Mouse (Mus musculus): Measurements from ENCODE around the gene Celsr1.

The Celsr1 gene

DNA sequence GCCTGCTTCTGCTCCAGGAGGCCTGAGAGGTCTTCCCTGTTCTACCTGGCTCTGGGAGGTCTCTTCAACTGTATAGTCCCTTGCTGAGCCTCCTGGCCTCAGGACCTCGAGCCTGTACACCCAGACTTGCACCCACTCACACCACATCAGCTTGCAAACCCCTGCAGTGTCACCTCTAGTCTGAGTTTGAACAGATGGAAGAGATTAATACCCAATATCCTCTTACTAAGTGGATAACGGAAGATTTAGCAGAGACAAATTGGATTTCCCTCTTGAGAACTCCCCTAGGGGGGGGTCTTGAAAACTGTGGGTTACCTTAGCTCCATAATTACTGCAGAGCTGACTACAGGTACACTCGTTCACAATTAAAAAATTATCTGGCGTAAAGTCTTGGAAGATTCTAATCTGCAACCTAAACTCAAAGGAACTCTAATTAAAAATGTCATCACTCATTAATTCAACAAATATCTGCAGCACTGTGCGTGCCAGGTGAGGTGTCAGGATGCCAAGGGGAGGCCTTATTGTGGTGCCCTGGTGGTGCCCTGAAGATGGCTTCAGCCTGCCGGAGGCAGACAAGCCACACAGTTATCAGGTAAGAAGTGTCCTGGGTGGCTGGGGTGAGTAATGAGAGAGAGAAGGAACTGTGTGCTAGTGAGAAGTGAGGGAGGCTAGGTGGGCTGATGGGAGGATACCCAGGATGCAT lies 38.5 kb downstream of the Celsr1 start:
- DNase-seq (ENCODE audit: low spot score), result no peak

DNA sequence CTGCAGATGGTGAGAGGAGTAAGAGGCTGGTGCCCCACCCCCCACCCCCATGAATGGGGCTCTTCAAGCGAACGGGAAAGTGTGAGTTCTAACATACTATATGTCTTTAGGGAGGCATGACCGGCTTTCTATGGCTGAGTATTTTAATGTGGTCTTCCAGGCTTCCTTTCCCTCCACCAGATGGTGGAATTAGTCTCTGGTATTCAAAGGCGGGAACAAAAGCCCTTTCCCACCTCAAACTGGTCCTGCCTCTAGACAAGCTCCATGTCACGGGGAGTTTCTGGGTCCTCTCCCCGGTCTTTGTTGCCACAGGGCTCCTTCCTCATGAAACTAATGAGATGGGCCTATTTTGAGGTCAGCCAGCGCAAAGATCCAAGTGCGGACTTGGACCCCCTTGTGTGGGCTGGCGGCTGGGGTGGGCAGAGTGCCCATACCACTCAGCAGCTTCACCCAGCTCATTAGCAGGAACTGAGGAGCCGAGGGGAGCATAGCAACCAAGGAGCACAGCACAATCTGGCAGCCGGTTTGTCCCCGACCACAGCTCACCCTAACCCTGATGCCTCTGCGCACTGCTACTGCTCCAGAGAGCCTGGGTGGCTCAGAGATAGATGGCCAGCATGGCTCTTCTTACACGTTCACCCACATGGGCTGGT lies 39.5 kb downstream of the Celsr1 start:
- peak; percentile 45 for DNase-seq (ENCODE audit: low spot score)

DNA sequence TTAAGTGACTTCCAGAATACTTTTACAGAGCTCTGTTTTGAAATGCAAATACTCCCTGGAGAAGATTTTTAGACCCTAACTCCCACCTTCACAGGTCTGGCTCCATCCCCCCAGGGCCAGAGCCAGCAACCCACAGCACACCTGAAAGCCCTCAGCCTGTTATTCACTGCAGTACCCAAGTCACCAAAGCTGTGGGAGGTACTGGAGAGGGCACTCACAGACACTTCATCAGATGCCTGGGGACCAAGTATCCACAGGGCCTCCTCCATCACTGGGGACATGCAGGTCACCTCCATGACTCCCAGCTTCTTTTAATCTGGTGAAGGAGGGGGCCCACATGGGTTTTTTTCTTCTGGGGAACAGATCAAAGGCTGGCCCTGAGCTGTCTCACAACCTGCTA lies 40.2 kb downstream of the Celsr1 start:
- no peak for DNase-seq (ENCODE audit: low spot score)

DNA sequence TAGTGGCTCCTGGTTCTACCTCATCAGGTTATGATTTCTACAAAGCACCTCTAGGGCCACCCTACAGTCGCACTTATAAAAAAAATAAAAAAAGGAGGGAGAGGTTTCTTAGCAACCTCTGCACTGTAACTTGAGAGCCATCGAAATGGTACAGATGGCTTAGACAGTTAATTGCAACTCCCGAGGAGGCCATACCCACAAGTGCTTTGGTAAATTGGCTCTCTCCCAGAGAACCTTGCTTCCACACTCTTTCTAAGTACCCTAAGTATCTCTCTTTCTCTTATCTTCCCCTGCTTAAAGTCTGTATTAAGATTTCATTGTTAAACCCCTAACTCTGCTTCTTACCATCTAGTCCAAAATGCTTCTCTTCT lies 41.5 kb downstream of the Celsr1 start:
- DNase-seq (ENCODE audit: low spot score), result no peak

DNA sequence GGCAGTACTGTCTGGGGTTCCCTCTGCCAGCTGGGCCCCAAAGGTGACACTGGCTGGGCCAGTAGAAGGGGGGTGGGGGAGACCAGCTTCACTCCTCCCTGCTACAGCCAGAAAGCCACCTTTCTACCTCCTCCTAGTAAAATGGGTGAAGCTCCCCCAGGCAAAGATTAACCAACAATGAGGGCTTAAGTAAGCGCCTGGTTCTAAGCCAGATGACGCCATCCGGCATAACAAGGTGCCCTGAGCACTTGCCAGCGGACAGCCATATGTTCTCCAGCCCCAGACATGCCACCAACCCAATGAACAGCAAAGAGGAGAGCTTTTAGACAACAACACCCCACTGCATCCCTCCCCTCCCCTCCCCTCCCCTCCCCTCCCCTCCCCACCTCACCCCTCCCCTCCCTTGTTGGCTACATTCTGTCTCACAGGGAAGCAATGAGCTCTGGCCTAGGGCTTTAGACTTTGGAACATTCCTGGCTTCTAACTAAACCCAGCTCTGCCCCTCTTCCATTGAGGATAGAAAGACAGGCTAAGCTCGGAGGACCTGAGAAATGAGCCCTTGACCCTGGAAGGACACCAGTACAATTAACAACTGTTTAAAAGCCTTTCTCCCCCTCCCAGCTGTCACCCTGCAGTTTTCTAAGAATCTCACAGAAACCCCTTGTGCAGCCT lies 42.0 kb downstream of the Celsr1 start:
- peak; percentile 47 for DNase-seq (ENCODE audit: low spot score)

DNA sequence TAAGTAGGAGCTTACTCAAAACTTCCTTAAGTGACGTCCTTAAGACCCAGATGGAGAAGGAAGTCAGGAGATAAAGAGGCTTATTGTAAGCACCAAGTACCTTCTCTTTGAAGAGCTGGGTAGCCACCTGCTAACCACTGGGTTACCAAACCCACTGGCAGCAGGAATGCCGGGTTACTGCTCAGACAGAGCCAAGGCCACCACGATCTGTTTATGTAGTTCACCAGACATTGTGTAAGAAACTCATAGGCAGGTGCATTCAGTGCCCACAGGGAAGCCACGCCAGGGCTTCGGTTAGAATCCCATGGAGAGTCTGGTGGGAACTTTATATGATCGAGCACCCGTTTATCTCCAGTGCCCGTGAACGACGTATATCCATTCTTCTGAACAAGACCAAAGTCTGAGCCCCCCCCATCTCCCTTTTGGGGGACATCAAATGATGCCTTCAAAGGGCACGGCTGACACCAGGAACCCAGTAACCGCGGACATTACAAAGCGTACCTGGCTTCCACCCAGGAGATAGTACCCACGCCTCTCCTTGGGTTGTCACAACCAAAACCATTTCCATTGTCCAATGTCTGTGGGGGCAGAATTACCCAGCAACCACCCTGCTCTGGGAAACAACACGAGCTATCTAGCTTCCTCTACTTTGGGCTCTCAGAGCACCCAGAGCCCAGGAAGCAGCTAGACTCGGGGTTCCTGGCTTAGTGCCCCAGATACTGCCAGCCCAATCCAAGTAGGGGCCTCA lies 42.7 kb downstream of the Celsr1 start:
- DNase-seq (ENCODE audit: low spot score), result no peak

DNA sequence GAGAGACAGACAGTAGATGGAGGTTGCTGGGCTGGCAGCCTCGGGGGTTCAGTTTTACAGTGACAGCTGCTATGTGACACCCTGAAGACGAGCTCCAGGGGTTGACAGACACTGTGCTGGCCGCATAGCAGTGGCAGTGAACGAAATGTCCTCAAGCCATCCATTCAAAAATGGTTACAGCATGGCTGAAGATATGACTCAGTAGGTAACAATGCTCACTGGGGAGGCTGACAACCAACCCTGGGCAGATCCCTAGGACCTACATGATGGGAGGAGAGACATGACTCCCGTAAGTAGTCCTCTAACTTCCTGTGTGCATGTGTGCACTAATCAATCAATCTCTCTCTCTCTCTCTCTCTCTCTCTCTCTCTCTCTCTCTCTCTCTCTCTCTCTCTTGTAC lies 45.7 kb downstream of the Celsr1 start:
- DNase-seq (ENCODE audit: low spot score), result no peak

DNA sequence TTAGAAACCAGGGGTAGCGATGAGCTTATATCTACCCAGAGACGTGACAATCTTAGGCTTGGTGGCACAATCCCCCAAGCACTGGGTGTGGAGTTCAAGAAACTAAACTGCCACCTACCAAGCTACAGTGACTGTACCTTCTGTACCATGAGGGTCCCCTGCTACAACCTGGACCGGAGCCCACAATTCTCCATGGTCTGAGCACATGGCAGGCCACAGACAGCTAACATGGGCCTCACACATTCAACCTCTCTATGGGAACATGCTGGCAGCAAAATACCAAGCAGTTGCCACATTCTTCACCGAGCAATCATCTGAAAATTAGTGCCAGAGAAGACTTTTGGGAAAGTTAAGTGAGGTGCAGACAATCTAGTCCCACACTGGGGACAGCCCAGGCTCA lies 47.4 kb downstream of the Celsr1 start:
- DNase-seq (ENCODE audit: low spot score), result no peak

DNA sequence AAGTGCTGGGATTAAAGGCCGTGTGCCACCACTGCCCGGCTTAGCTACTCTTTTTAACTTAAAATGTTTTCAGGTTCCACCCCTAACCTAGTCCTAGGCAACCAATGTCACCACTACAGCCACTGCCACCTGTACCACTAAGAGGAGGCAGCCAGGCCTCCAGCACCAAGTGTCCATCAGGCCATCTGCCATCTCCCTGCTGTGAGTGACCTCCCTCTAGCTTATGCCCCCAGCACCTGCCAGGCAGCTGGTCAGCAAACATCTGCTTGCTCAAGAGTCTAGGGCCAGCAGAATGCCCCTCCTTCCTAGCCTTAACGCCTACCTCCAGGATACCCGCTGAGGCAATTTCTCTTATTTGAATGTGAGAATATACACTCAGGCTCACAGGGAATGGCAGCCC lies 48.0 kb downstream of the Celsr1 start:
- no peak for DNase-seq (ENCODE audit: low spot score)

DNA sequence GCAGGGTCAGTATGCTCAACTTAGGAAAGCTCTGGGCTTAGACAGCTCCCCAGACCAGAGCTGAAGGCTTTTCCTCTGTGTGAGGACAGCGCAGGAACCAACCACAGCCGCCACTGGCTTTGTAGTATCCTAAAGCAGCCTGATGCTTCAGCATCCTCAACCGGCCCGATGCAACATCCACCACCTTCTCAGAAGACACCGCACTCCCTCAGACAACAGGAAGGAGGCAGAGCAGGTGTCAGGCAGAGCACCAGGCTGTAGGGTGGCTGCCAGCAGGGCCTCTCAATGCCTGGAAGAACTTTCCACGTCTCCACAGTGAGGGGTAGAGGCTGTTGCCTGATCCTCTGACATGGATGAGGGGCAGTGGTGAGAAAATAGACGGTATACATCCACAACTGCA lies 50.4 kb downstream of the Celsr1 start:
- DNase-seq (ENCODE audit: low spot score), result no peak

DNA sequence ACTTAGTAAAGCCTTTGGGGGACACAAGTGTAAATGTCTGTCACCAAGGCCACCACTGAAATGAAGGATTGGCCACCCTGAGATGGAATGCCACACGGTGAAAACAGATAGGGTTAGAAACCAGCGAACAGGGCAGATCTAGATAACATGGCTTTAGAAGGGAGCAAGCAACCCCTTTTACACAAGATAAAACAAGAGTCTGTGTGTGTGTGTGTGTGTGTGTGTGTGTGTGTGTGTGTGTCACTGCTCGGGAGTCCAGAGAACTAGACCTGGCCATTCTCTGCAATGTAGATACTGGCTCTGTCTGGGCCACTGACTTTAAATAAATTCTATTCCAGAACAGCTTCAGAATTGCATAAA lies 51.2 kb downstream of the Celsr1 start:
- DNase-seq (ENCODE audit: low spot score), result no peak

DNA sequence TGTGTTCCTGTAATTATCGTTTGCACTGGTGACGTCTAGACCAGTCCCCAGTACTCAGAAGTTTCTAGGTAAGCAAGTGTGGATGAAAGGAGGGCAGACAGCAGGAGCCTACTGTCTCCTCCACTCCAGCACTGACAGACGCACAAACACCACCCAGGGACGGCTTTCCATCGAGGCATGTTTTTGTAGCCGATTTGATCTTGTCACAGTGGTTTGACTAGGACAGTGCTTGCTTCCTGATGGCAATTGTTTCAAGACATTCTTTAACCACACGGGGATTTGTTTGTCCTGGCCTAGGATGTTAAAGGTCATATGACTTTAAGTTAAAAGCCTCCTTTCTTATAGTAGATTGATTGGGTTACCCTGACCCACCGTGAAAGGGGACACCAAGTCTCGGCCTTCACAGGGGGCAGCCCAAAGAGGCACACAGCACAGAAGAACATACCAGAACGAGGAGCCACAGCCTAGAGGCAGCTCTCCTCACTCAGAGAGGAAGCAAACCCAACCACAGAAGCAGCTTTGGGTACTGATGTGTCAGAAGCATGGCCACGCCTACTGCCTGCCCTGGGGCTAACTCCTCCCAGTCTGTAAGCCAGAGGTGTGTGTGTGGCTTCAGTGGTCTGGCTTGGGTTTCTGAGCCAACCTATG lies 51.7 kb downstream of the Celsr1 start:
- no peak for DNase-seq (ENCODE audit: low spot score)

DNA sequence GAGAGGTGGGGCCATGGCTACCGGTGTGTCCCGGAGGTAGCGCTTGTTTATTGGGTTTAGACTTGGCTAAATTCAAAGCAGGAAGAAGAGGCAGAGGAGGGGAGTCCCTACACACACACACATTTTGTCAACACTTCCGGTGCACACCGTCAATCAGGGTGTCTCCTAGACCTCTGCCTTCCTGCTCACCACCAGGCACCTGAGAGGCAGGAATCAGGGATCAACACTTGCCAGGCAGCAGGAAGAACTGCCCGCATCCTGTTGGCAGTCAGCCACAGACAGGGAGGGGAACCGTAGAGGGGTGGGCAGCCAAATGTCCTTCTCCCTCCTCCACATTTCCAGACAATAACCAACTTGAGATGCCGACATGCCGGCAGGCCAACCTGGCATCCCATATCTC lies 56.5 kb downstream of the Celsr1 start:
- no peak for DNase-seq (ENCODE audit: low spot score)

DNA sequence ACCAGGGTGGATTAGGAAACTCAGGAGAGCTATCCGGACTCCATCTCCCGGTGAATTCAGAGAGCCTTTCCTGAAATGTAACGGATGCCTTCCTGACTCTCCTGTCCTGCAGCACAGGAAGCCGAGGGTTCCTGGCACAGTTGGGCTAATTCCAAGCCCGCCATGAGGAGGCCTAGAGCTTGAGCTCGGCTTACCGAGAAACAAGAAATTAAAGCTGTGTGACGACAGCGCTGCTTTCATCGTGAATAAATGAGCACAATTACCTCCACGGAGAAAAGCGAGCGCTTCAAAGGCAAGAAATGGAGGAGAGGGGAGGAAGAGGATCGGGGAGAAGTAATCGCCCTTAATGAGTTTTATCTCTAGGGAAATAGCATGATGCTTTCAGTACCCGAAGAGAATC lies 57.8 kb downstream of the Celsr1 start:
- no peak for DNase-seq (ENCODE audit: low spot score)

DNA sequence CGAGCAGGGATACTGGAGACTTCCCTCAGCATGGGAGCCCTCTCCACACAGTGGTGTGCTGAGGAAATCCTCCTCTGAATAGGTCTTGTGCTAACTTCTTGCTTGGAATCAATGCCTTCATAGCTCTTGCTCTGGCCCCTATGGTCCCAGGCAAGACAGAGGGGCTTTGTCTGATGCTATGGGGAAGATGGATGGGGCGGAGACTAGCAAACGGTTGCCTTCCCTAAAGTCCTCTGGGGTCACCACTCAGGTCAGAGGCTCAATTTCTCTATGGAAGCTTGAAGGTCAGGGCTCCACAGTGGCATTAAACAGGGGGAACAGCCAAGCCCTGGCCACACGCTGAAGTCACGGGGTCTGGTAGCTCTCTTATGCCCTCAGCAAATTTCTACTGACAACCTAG lies 62.0 kb downstream of the Celsr1 start:
- DNase-seq (ENCODE audit: low spot score), result no peak

DNA sequence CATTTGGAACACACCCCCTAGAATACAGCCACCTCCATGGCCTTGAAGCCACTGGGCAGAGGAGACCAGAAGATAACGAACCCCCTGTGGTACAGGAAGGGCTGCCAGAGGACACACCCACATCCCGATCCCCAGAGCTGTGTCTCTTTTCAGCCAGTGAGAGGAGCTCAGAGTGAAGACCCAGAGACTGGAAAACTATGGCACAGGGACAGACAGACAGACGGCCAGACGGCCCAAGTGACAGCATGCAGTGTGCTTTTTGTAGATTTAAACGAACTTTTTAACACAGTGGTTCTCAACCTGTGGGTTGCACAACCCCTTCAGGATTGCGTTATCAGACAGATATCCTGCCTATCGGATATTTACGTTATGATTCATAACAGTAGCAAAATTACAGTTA lies 63.1 kb downstream of the Celsr1 start:
- no peak for DNase-seq (ENCODE audit: low spot score)

DNA sequence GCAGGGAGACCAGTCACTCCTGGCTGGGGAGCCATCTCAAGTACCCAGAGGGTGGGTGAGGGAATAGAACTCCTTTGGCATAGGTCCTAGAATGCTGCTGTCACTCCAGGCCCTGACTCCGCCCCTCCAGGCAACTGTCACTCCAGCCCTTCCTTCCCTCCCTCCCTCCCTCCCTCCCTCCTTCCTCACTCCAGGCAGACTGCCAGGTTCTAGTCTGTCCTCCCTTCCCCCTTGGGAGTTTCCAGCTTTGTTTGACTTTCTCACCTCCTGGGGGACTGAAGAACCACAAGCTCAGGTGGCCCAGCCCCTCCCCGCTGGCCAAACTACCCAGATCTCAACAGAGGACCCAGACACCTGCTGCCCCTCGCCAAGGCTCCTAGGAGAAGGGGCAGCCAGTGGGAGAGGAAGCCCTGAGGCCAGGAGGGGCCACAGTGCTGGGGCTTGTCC lies 63.8 kb downstream of the Celsr1 start:
- no peak for DNase-seq (ENCODE audit: low spot score)

DNA sequence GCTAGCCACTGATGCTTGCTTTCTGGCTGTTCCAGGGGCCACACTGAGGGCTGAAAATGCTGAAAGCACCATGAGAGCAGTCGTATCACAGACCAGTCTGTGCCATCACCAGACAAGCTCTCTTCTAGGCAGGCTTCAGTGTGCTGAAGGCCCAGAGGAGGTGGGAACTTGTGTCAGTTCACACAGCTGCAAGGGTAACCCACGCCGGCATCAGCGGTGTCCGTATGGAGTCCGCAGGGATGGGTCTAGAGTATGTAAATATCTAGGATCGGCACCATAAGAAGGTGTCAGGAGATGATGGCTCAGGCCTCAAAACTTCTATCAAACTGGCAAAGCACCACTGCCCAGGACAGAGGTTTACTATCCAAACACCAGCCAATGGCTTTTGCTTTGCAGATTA lies 64.3 kb downstream of the Celsr1 start:
- no peak for DNase-seq (ENCODE audit: low spot score)

DNA sequence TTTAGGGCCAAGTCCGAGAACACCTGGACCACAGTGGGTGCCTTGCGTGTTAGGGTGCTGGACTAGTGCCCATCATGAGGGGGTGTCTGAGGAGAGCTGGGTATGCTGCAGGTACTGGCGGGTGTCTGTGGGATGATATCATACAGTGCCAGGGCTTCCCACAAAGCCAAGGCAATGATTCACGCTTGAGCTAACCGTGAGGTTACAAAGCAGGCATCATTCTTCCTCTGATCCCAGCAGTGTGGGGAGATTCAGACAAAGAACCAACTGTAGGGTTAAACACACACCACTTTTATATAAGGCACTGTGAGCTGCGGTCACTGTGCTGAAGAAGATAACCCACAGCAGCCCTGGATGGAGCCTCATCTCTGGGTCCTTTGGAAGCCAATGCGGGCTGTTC lies 67.5 kb downstream of the Celsr1 start:
- DNase-seq (ENCODE audit: low spot score), result no peak

DNA sequence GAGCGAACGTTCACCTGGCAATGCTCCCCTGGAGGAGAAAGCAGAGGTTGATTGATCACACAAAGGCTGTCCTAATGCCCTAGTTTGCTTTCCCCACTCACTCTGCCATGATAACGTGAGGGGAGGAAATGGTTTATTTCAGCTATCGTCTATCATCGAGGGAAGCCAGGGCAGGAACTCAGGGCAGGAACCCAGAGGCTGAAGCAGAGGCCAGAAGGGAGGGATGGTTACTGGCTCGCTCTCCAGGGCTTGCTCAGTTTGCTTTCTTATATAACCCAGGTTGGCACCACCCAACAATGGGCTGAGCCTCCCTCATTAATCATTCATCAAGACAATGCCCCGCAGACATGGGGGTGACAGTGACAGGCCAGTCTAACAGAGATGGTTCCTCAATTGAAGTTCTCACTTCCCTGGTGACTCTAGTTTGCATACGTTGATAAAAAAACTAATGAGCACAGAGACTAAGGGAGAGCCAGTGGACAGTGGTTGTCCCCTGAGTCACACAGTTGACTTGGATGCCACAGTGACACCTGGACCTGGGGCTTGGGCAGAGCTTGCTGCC lies 70.2 kb downstream of the Celsr1 start:
- no peak for DNase-seq (ENCODE audit: low spot score)

DNA sequence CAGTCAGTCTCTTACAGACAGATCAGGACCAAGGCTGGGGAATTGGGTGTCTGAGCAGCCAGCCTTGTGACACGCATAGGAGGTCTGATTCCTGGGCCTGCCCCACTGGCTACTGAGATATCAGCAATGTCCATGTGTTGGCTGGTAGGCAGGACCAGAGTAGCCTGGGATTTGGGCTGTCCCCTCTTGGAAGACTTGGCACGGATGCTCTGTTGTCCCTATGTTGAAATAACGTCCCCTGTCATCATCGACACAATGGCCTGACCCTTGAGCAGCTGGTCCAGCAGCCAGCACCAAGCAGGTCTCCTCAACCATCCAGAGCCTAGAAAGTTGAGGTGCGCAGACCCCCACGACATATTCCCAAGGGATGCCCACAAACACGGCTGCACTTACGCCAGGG lies 70.9 kb downstream of the Celsr1 start:
- DNase-seq (ENCODE audit: low spot score), result no peak

DNA sequence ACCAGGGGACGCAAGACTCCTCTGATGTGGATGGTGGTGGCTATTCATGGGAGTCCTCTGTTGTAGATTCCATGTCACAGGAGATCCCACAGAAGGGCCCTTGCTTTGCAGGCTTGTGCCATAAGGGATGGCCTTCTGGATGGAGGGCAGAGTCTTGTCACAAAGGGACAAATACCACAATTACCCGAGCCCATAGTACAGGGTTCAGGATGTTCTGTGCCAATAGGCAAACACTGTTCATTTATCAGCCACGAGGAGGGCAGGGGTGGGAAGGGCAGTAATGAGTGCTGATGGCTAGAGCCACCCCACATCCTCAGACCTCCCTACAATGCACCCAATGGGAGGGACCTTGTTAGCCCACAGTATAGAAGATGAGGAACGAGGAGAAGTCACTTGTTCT lies 71.9 kb downstream of the Celsr1 start:
- no peak for DNase-seq (ENCODE audit: low spot score)
